Mouse (Mus musculus) retina, postnatal 1 day (tissue): ENCODE measurements around the gene Hmgb1.

Source experiments
- DNase-seq: peaks from one replicate; pipeline ENCODE4 v3.0.0-alpha.2; 2012

Gene Hmgb1

DNA sequence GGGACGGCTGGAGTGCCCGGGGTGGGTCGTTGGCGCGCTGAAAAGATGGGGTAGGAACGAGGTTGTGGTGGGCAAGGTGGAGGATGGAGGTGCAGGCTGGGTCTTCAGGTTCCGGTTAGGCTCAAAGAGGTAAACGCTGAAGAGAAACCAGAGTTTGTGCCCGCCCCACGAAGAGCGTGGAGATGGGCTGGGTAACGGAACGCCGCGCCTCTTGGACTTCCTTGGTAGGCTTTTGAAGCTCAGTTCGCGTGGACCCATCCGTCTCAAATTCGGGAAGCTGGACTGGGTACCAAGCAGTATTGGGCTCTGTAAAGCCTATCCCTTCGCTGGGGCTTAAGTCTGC lies 526 bp upstream of the Hmgb1 start:
- no peak for DNase-seq

DNA sequence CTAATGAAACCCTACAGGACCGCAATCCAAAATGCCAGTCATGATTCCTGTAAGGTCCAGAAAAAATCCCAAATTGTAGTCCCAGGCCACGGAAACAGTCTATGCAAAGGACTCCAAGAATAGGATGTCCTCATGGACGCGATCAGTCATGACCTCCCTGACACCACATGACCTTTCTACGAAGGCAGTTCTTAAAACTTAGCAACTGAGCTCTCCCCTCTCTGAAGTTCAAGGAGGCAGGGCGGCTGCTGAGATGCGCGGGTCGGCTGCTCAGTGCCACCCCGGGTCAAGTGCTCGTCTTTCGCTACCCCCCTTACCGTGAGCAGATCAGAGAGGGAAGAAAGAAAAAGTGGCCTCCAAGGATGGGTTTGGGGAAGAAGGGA lies 577 bp downstream of the Hmgb1 start:
- no peak for DNase-seq

DNA sequence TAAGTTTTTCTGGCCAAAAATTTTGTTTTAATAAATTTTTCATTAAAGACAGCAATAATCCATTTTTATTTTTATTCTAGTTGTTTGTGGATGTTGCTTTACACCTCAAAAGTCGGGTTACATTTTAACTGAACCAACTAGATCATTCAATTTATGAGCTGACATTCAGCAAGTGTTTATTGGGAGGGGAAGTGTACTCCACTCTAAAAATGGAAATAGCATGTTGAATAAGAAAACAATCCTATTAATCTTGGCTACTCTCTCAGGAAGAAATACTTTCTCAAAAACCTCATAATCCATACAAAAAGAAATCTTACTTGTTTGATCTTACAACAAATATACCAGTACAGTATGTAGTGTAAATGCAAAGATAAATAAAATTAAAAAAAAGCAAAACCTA lies 1.2 kb downstream of the Hmgb1 start:
- DNase-seq: no peak

DNA sequence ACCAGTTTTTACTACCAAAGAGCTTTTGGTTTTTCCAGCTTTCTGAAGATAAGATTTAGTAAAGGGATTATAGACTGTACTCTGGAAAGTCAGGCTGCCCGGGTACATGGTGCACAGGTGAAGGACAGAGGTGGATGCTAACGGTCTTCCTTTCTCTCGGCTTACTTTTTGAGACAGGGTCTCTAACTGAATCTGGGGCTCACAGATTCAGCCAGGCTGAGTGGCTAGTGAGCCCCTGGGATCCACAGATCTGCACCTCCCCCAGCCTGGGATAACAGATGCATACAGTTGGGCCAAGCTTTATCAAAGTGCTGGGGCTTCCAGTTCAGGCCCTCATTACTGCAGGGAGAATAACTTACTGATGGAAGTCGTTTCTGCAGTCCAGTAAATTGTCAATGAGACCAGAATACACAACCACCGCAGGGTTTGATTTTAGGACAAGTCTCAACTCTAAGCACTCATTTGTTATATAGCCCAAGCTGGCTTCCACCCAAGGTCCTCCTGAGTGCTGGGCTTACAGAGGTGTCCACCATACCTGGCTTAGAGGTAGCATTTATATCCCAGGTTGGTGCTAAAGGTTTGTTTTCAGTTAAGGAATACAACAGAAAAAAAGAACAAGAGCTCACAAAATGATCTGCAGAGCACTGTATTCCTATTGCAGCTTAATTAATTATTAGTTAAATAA lies 2.0 kb downstream of the Hmgb1 start:
- no peak for DNase-seq

DNA sequence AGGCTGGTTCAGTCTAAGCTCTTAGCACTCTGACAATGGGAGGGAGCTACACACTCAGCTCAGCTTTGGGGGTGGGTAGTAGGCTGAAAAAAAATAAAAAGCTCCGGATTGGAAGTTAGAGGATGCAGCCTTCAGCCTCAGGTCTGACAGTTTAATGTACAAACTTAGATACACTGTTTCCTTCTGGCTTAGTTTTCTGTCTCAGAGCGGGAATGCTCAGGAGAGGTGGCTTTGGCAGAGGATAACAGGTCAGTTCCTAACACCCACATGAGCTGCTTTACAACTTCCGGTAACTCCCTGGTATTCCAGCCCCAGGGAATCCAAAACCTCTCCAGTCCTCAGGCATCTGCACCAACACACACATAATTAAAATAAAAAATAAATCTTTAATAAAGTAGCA lies 4.5 kb downstream of the Hmgb1 start:
- DNase-seq: no peak

DNA sequence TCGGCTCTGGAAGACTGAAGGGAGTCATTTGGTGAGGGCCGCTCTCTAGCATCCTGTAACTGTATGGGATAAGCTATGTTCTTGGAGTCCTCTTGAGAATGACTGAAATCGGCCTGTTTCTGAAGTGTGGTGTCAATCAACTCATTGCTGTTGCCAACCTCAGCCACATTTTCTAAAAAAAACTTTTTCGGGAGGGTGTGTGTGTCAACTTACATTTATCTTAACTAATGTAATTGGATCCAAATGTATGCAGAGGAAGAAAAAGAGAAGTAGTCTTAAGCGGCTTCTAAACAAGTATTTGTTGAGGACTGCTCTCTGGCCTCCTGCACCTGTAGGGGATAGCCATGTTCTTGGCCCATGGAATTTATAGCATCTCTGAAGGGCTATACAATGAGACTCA lies 6.2 kb downstream of the Hmgb1 start:
- DNase-seq: no peak

DNA sequence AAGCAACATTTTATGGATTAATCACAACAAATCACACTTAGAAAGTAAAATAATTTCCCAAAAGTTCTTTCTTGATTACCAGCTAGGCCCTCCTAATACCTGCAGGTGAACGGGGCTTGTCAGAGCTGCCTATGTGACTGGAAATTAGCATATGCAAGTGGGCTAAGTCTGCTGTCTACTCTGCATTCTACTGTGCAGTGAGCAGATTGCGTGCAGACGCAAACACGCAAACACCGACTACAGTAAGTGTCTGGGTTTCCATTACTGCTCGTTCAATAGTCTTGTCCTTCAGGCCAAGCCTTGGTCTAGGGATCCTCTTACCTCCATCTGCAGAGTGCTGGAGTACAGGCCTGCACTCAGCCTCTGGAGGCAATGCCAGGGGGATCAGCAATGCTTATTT lies 8.6 kb downstream of the Hmgb1 start:
- DNase-seq: no peak

DNA sequence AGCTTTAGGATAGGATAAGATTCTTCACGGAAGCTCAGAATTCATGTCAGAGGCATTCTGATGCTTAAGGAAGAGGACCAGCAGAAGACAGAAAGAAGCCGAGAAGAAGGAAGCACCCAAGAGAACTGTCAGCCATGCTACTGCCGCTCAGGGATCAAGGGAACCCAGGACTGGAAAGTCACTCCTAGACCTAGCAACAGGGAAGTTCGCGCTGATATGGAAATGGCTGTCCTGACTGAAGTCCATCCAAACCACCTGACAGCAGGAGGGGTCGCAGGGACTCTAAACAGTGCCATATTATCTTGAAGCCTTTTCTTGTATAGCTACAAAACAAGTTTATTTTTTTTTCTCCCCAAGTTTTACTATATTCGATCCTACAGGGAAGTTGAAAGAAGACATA lies 9.8 kb downstream of the Hmgb1 start:
- no peak for DNase-seq

DNA sequence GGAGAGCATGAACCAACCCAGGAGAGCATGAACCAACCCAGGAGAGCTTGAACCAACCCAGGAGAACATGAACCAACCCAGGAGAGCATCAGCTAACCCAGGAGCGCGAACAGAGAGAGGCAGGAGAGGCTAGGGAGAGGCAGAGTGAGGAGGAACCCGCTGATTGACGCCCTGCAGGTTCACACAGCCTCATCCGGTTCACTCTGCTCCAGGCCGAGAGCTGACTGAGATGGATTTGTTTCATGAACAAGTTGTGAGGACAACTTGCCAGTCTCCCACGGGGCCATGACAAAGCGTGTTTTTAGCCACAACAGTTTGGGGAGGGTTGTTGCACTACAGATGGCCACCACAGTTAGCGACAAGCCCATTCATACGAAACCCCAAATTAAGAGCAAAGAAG lies 12.0 kb downstream of the Hmgb1 start:
- no peak for DNase-seq

DNA sequence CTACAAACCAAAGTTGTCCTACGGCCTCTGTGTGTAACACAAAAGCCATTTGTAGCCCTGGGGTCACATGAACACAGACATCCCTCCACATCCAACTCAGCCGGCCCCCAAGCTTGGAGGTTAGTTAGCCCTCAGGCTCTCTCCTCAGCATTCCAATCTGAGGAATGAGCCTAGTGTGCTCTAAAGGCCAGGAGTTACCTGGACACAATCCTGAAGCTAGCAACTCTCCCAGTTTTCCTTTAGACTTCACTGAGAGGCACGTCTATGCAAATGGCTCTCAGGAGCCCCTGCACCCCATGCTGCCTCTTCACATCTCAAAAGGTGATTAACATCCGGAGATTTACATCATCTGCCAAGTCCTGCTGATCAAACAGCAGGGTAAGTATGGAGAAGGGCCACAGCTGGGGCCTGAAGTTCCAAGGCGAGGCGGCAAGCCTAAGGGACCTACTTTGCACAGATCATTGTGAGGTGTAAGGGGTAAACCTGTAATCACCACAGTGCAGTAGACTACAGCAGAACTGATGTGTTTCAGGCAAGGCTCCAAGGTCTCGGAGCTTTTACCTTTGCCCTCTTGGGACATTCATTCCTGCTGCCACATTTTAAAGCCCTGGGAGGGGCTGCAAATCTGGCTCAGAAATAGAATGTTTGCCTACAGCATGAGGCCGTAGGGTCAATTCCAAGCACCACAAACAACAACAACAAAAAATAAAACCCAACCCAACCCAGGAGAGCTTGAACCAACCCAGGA lies 13.3 kb downstream of the Hmgb1 start:
- DNase-seq: no peak

DNA sequence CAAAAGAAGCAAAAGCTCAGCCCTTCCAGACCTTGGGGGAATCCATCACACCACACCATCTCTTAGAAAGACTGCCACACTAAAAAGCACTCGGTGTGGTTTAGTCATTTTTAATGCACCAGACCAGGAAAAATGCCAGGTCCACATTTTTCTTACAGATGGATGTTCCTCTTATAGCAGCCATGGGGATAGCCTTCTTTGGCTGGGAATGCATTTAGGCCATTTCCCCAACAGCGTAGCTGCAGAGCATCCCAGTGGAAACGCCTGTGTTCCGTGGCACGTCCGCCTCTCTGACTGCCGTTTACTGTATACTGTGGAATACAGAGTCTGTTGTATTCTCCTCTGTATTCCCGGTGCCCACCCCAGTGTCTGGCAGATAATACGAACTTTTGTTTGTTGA lies 15.5 kb downstream of the Hmgb1 start:
- DNase-seq: no peak

DNA sequence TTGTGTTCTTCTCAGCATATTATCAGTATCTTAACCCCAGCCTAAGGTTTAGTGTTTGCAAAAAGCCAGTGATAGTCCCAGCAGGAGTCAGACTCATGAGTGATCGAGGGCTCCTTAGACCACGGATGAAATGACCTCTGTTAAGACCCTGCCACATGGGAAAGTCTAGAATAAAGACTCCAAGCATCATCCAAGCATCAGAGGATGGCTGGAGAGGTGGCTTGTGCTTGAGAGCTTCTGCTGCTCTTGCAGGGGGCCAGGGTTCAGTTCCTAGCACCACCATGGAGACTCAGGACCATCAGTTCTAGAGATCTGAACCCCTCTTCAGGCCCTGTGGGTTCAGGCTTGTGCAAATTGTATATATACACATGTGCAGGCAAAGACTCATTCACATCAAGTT lies 16.2 kb downstream of the Hmgb1 start:
- no peak for DNase-seq

DNA sequence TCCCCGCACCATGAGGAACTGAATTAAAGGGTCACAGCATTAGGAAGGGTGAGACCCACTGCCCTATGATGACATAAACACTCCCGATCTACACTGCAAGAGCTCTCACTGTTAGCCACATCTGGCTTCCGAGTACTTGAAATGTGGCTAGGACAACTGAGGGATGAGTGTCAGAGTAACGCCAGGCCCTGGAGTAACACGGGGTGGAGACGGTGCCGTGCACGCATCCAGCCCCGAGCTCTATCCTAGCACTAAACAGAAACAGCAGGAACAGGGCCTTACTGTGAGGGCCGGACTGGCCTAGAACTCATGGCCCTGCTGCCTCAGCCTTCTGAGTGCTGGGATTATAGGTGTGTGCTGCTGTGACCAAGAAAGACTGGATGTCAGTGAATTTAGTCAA lies 18.3 kb downstream of the Hmgb1 start:
- DNase-seq: no peak

DNA sequence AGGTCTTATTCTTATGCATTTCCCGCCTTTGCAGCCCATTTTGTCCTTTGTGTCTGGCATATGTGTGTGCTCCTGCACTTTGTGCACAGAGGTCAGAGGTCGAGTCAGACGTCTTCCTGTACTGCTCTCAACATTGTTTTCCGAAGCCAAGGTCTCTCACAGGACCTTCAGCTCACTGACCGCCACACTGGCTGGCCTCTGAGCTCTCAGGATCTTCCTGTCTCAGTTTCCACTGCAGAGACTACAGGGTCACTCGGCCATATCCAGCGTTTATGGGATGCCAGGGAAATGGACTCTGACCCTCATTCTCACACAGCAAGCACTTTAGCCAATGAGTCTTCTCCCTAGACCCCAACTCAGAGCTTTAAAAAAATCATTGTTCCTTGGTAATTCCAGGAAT lies 19.4 kb downstream of the Hmgb1 start:
- no peak for DNase-seq

DNA sequence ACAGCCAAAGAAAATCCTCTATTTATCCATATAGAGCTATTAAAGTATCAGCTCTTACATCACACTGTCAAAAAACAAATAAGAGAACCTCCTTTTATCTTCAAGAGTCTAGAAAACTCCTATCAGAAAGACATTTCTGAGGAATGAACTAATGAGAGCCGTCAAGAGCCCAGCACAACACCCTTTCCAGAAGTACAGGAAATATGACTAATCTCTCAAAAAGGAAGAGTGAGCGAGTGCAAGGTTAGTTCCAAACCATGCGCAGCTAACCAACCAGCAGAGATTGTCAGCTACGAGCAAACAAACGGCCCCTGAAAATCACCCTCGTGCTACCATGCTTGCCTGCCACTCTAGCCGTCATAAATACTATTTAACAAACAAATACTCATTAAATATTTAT lies 21.4 kb downstream of the Hmgb1 start:
- DNase-seq: no peak

DNA sequence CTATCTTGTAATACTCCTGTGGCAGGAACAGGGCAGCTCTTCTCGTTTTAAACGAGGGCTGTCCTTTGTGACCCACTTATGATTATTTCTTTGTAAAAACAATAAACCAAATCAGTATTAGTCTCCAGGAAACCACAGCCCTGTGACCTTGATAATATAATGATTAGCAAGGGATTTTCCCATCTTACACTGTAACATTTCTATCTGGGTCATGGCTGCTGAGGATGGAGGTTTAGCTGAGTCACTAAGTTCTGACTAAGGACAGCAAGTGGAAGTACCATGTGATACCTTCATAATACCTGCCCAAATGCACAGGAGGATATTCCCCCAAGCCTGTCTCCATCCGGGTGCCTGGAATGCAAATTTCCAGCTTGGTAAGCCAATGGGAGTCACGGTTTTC lies 23.8 kb downstream of the Hmgb1 start:
- DNase-seq: peak; percentile 14

DNA sequence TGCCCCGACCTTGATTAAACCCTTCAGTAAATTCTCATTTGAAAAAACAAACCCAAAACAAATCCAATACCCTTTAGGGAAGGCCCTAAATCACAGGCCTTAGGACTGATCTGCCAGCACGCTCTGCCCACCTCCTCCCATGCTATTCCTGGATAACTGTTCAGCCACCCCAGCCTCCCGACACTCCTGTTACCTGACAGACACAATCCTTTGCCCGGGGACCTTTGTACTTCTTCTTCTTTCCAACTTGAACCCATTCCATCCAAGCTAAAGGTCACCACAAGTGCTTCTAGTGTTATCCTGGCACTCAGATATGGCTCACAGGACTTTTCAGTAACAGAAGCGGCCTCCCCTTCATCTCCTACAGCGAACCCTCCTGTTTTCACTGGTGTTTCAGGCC lies 25.3 kb downstream of the Hmgb1 start:
- no peak for DNase-seq

DNA sequence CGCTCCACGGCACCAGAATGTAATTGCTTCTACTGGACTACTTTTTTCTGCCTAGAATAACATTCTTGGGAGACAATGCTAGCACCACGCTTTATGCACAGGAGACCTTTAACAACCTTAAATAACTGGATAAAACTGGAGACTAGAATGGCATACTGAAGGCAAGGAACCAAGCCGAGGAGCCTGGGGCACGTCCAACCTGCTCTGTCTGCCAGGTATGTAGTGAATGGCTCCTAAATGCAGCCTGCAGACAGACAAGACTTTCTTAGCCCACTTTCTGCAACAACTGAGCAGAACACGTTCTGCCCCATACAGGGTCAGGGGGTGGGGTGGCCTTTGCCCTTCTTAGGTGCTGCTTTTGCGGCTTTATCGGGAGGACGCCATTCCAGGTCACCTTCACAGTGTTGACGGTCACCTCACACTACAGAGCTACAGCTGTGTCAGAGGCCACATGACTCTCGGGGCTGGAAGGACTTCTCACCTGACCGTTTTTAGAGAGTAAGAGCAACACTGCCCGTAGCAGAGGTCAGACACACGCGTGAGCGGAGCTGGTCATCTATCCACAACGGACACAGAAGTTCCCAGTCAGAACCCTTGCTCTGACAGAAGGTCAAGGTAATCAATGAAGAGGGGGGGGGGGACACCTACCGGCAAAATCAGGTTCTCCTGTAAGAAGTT lies 27.3 kb downstream of the Hmgb1 start:
- no peak for DNase-seq

DNA sequence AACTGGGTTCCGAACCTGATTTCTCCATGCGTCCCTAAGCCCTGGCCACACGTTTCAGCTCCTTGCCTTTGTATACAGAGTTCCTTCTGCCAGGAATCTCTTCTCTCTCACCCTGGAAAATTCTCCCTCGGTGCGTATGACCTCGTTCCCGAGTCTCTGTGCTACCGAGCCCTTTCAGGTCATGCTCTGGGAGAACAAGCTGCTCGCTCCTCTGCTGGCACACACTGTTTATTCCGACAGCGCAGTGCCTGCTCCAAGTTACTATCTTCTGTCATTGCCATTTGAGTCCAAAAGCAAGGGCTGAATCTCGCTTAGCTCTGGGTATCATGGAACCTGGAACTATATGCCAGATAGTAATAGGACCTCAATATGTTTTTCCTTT lies 31.5 kb downstream of the Hmgb1 start:
- DNase-seq: no peak

DNA sequence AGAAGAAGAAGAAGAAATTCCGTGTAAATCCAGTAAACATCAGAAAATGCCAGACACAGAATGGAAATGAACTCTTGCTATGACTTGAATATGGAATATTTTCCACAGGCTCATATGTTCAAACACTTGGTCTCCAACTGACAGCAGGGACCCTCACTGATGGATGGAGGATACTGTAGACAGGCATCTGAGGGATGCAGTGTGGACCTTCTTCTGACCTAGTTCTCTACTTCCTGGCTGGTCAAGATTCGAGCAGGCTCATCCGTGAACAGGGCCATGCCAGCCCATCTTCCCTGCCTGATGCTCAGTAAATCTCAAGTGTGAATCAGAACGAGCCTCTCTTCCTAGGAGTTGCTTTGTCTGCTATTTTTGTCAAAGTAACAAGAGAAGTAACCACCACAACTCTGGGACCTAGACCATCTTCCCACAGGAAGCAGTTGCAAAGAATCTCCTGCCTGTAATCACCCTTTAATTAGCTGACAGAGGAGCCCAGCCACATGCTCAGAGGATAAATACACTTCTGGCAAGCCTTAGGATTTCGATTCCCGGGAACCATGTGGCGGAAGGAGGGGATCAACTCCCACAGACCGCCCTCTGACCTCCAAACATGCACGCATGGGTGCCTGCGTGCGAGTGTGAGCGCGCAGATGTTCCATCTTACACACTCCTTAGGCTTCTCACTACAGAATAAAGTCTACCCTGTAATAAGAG lies 32.1 kb downstream of the Hmgb1 start:
- peak; percentile 85 for DNase-seq

DNA sequence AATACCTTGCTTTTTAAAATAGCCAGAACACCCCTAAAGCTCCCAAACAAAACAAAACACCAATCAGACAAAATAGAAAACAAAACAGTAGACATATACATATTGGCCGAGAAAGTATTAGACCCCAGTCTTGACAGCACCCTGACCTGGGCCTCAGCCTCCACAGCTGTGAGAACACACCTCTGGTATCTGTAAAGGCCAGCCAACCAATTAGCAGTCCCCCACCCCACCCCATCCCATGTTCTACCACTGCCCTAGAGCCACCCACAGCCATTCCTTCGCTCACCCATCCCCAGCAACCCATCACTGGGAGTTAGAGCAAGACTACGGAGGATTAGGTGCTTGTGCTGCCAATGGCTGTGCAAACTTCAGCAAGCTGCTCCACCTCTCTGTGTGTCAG lies 33.4 kb downstream of the Hmgb1 start:
- DNase-seq: no peak

DNA sequence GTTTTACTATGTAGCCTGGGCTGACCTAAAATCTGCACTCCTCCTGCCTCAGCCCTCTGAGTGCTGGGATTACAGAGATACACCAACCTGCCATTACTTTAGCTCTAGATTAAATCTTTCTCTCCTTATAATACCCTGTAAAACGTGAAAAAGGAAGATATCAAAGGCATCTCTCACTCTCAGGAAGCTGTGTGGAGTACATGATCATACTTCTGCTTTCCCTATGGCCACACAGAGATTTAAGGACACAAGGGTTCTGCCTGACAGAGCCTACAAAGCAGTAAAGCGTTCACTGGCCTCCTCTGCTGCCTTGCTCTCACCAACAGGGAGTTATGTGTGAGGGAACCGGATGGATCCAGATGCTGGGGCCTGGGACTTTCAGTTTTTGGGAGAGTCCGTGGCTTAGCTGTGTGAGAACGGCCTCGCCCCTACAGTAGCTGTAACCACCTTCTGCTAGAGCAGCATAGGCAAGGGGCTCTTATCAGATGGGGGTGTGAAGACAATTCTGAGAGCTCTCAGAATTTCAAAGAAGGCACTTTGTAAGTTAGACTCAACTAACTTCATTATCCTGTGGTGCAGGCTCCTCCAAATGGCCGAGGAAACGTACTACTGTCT lies 36.8 kb downstream of the Hmgb1 start:
- DNase-seq: no peak

DNA sequence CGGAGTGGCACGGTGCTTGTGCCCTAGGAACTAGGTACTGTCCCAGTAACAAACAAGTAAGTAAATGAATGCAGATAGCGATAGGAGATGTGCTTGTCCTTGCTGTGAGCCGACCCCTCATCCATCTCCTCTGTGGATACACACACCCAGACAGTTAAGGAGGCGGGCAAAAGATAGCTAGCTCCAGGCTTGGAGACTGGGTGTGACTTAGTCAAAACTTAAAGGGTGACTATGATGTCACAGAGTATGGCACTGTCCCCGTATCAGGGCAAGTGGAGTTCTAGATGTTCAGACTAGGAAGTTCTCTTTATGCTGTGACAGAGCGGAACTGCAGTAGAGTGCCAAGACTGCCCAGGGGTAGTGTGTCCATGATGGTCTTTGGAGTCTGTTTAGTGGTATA lies 37.6 kb downstream of the Hmgb1 start:
- DNase-seq: no peak
